Mouse (Mus musculus) hindbrain, embryonic 11.5 days (tissue): ENCODE data around the gene Ybx2. TPM values are rescaled to one million over a fixed set of nuclear protein-coding genes. Genes with fewer than 3 reads are reported as not detected.
"Not testable (repeated sequence)": the region's sequence is repeated elsewhere in the genome, so short reads cannot be mapped to it uniquely, and the experiment has no call there.

Experiments
- ATAC-seq: fragments of 200-750 bp; cut with Nextera tagmentation; 2 replicates; pipeline ENCODE4 v1.8.0; 2017; ENCODE audit warnings: mild to moderate bottlenecking, moderate TSS enrichment, moderate library complexity; ENCODE audit not compliant: low FRiP score
- DNase-seq: peaks from one replicate; pipeline ENCODE4 v3.0.0-alpha.2; 2015; ENCODE audit warnings: low spot score
- H3K27ac ChIP-seq: fragments of 300-500 bp; sonication (generic); 2 replicates; pipeline ENCODE4 v1.5.1; 2014; ENCODE audit warnings: mild to moderate bottlenecking, low read depth, low read length
- H3K27me3 ChIP-seq: fragments of 300-500 bp; sonication (generic); 2 replicates; pipeline ENCODE4 v1.6.1; 2014; ENCODE audit warnings: mild to moderate bottlenecking, low read length, moderate library complexity, mixed read lengths; ENCODE audit not compliant: control insufficient read depth, insufficient read depth
- H3K36me3 ChIP-seq: fragments of 300-500 bp; sonication (generic); 2 replicates; pipeline ENCODE4 v1.6.1; 2014; ENCODE audit warnings: mild to moderate bottlenecking, low read length, moderate library complexity, mixed read lengths; ENCODE audit not compliant: control insufficient read depth, insufficient read depth
- H3K4me1 ChIP-seq: fragments of 300-500 bp; sonication (generic); replicated peaks from 2 replicates; pipeline ENCODE4 v1.6.1; 2014; ENCODE audit warnings: low read length, mixed read lengths; ENCODE audit not compliant: control insufficient read depth, insufficient read depth
- H3K4me2 ChIP-seq: fragments of 300-500 bp; sonication (generic); replicated peaks from 2 replicates; pipeline ENCODE4 v1.6.1; 2014; ENCODE audit warnings: mild to moderate bottlenecking, low read depth, low read length
- H3K4me3 ChIP-seq: fragments of 300-500 bp; sonication (generic); 2 replicates; pipeline ENCODE4 v1.5.1; 2014; ENCODE audit warnings: low read depth, low read length
- H3K9ac ChIP-seq: fragments of 300-500 bp; sonication (generic); 2 replicates; pipeline ENCODE4 v1.6.1; 2014; ENCODE audit warnings: low read depth, low read length
- H3K9me3 ChIP-seq: fragments of 300-500 bp; sonication (generic); 2 replicates; pipeline ENCODE4 v1.6.1; 2016; ENCODE audit warnings: low read length; ENCODE audit not compliant: control insufficient read depth
- WGBS: fragments of 180-500 bp; shearing (Covaris S2); extraction: QIAGEN DNeasy Blood & Tissue Kit; methylation state at CpG from one replicate; pipeline ENCODE4 v1.1.7; 2014; 5-methylcytosine and 5-hydroxymethylcytosine counted together
- polyA plus RNA-seq: library from polyadenylated mRNA; unstranded; fragments of >200 nt; fragmentation: Nextera tagmentation; extraction: Ambion mirVana; gene quantifications from 2 replicates; pipeline ENCODE4 v1.2.1, GENCODE M21; 2014

Gene Ybx2
- polyA plus RNA-seq, 1 experiment from 2014 or later = 4.8 TPM

DNA sequence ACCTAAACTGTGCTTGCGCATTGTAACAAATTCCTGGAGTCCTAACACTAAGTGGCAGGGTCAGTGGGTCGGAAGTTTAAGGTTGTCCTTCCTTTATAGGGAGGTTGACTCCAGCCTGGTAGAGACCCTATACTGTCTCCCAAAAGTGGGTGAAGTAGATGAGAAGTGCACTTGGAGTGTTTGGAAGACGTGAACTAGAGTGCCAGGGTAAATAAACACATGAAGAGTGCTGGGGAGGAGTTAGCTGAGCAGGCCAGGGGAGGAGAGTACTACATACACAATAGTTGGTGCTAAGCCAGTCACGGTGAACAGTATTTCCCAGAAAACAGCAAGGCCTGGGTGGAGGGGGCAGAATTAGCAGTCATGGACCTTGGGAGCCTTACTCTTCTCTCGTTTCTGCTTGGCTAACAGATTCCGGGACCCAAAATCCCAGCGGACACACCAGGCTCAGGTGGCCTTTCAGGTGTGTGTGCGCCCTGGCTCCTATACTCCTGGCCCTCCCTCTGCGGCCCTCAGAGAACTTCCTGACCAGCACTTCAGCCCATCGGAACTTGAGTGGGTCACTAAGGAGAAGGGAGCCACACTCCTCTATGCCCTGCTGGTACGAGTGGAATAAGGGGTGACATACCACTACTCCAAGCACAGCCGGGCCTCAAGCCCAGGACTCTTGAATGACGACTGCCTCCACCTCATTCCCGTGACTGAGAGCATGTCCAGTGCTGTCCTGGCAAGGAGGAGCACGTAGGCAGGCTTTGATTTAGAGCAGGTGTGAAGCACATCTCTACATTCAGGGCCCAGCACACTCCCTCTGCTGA lies 22.7 kb upstream of the Ybx2 start:
- Histone ChIP-seq H3K9me3 (no peaks in the 10 kb centered on the region), H3K4me1 (peaks cover 11% of the 10 kb centered on the region), H3K36me3 (peaks cover 37% of the 10 kb centered on the region), H3K9ac (peak overlapping the region; percentile 94), H3K4me2 (peak overlapping the region; percentile 92), H3K27ac (0 out of 2 replicates have a peak overlapping the region, but pooled peaks have one; percentile 36), H3K27me3 (no peaks in the 10 kb centered on the region), H3K4me3 (peak overlapping the region; percentile 91)
- DNase-seq (no peak), ATAC-seq (no peak)
- 78% methylated on average over 15 of the region's 15 CpGs for WGBS

DNA sequence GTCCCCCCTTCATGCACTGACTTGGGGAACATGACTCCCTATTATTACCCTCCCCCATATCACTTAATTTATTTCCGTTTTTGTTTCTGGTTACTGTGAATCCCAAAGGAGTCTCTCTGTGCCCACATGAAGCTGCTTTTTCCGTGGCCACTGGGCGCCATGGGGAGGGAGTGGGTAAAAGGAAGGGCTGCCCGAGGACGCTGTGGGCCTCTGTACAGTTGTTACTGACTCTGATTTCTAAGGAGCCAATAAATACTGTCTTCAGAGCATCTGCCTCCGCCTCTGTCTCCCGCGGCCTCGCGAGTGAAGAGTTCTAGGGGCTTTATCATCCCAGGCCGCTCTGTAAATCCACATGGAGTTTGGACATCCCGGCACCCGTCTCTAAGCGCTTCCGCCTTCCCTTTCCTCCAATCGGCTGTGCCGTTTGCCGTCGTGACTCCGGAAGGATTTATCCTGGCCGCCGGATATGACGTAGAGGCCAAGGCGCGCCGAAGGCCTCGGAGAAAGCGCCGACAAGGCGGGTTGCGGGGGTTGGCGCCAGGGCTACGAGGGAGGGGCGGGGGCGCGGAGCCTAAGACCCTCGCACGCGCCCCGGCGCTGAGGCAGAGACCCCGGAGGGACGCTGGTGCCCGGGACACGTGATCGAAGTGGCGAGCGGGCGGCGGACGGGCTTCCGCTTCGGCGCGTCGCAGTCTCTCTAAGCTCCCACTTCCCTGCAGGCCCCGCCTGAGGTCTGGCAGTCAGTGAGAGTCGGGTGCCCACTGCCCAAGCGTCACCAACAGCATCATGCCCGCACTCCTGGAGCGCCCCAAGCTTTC lies 21.8 kb upstream of the Ybx2 start, which contains the start of gene Gps2:
Gps2 (plus strand) TSS at position 335 of the 818 bp plus-strand sequence.
- Histone ChIP-seq H3K27ac (peak within 1 kb of the TSS; percentile 84), H3K9me3 (no peaks in the 10 kb centered on the region), H3K9ac (peak within 1 kb of the TSS; percentile 94), H3K4me2 (peak within 1 kb of the TSS; percentile 92), H3K4me3 (peak within 1 kb of the TSS; percentile 91), H3K27me3 (no peaks in the 10 kb centered on the region), H3K4me1 (peaks cover 11% of the 10 kb centered on the region), H3K36me3 (peaks cover 35% of the 10 kb centered on the region)
- DNase-seq (peak; percentile 96), ATAC-seq (peak; percentile 90)
- 4% methylated on average over 56 of the region's 61 CpGs for WGBS

- Histone ChIP-seq H3K4me3 (peak overlapping the region; percentile 91), H3K4me1 (peaks cover 13% of the 10 kb centered on the region), H3K9ac (peak overlapping the region; percentile 94), H3K27me3 (no peaks in the 10 kb centered on the region), H3K4me2 (peak overlapping the region; percentile 92), H3K36me3 (peaks cover 35% of the 10 kb centered on the region), H3K9me3 (no peaks in the 10 kb centered on the region), H3K27ac (peak overlapping the region; percentile 84)
- WGBS = 1% methylated on average over 17 of the region's 17 CpGs
- no peak for DNase-seq
- no peak for ATAC-seq
These were observed 21.2 kb upstream of the Ybx2 start for GRCm38 (mm10) chr11:69914372-69914764.

- H3K4me1 ChIP-seq = peaks cover 16% of the 10 kb centered on the region
- peak overlapping the region; percentile 92 for H3K4me2 ChIP-seq
- no peak for ATAC-seq
- peak overlapping the region; percentile 94; the same call in 1 of the 2 replicates for H3K9ac ChIP-seq
- no peak for DNase-seq
- H3K4me3 ChIP-seq = peak overlapping the region; percentile 91
- H3K27me3 ChIP-seq = no peaks in the 10 kb centered on the region
- H3K27ac ChIP-seq = no peak overlapping the region; the same call in 1 of the 2 replicates
- H3K9me3 ChIP-seq = no peaks in the 10 kb centered on the region
- peaks cover 34% of the 10 kb centered on the region for H3K36me3 ChIP-seq
- WGBS = 42% methylated on average over 9 of the region's 9 CpGs
These were observed 20.6 kb upstream of the Ybx2 start for GRCm38 (mm10) chr11:69914917-69915430.

DNA sequence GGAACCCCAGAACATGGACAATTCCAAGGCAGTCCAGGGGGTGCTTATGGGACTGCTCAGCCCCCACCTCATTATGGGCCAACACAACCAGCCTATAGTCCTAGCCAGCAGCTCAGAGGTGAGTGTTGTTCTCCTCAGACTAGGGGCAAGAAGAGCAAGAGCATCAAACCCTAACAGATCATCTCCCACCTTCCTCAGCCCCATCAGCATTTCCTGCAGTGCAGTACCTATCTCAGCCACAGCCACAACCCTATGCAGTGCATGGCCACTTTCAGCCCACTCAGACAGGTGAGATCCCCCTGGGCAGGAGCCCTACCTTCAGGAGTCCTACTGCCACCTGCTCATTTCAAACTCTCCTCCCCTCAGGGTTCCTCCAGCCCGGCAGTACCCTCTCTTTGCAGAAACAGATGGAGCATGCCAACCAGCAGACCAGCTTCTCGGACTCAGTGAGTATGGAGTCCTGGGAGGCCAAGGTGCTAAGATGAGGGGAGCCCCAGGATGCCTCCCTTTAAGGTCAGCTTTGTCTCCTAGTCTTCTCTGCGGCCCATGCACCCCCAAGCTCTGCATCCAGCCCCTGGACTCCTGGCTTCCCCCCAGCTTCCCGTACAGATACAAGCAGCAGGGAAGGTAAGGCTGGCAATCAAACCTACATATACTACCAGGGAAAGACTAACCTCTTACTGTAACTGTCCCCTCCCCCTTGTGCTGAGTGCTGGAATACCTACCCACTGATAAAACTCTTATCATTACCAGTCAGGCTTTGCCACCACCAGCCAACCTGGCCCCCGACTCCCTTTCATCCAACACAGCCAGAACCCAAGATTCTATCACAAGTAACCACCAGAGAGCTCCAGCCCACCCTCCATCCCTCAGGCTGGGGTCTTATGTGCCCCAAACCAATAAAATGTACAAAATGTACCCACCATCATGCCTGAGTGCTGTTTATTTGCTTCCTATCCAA lies 19.6 kb upstream of the Ybx2 start:
- Histone ChIP-seq H3K4me1 (peaks cover 16% of the 10 kb centered on the region), H3K27ac (no peak overlapping the region), H3K36me3 (peaks cover 26% of the 10 kb centered on the region), H3K9ac (no peak overlapping the region), H3K9me3 (no peaks in the 10 kb centered on the region), H3K4me2 (peak overlapping the region; percentile 7; the same call in 1 of the 2 replicates), H3K27me3 (no peaks in the 10 kb centered on the region), H3K4me3 (peak overlapping the region; percentile 8; the same call in 1 of the 2 replicates)
- 56% methylated on average over 5 of the region's 5 CpGs for WGBS
- DNase-seq (no peak), ATAC-seq (no peak)

- not testable (repeated sequence) for H3K27ac ChIP-seq, H3K4me2 ChIP-seq, H3K9ac ChIP-seq, H3K9me3 ChIP-seq, DNase-seq, H3K27me3 ChIP-seq, ATAC-seq, H3K4me3 ChIP-seq
- peaks cover 16% of the 10 kb centered on the region for H3K4me1 ChIP-seq
- H3K36me3 ChIP-seq = peaks cover 22% of the 10 kb centered on the region
- WGBS = 64% methylated on average over 7 of the region's 7 CpGs
These were observed 18.8 kb upstream of the Ybx2 start for GRCm38 (mm10) chr11:69916652-69917378.

DNA sequence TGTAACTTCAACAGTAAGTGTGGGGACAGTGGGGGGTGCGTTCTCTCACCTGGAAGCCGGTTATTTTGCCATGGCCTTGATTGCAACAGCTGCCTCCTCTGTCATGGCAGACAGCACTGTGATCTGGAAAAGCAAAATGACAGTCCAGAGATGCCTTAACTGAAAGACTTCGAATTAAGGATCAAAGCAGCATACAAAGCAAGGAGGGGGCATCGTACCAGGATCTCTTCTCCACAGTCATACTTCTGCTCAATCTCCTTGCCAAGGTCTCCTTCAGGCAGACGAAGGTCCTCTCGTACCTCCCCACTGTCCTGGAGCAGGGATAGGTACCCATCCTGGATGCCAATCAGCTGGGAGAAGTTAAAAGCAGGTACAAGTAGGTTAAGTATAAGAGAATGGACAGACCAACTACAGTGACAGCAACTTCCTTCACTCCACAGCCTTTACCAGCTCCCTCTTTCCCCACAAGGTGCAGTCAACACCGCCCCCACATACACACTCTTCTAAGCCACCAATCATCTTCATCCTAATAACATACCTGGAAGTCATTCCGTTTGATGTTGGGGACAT lies 18.1 kb upstream of the Ybx2 start:
- ATAC-seq (no peak), DNase-seq (no peak)
- H3K9me3 ChIP-seq = no peaks in the 10 kb centered on the region
- no peak overlapping the region for H3K27ac ChIP-seq
- 90% methylated on average over 8 of the region's 8 CpGs for WGBS
- H3K36me3 ChIP-seq = peaks cover 19% of the 10 kb centered on the region
- H3K4me1 ChIP-seq = peaks cover 16% of the 10 kb centered on the region
- no peak overlapping the region for H3K4me2 ChIP-seq
- no peak overlapping the region for H3K4me3 ChIP-seq
- no peak overlapping the region for H3K9ac ChIP-seq
- H3K27me3 ChIP-seq = no peaks in the 10 kb centered on the region
